Mouse (Mus musculus): ENCODE measurements at regions not wholly inside any gene's neighbourhood (a gene's known extent, or its start where the extent isn't known, plus 50 kb on each side); places are given as distances from the start of the nearest gene placed in this dataset.
A peak's percentile ranks its signal among the peaks of the same experiment; 100 is the strongest.

- no peak overlapping the region for H3K4me3 ChIP-seq
- 93% methylated on average over 12 of the region's 12 CpGs for WGBS
- DNase-seq (ENCODE audit: low spot score) = no peak
- no peaks in the 10 kb centered on the region for H3K36me3 ChIP-seq (replicated peaks)
- peaks cover 11% of the 10 kb centered on the region for H3K4me1 ChIP-seq
- H3K27me3 ChIP-seq (replicated peaks; ENCODE audit: low read depth, poor library complexity, severe bottlenecking) = no peaks in the 10 kb centered on the region
- H3K27ac ChIP-seq (replicated peaks) = no peak overlapping the region
- no peaks in the 10 kb centered on the region for H3K9me3 ChIP-seq
These were observed 105.0 kb upstream of the Six3 start for GRCm38 (mm10) chr17:85508386-85508785.

- Histone ChIP-seq H3K9me3 (no peaks in the 10 kb centered on the region), H3K27me3 (replicated peaks; ENCODE audit: low read depth, poor library complexity, severe bottlenecking) (peaks cover 7% of the 10 kb centered on the region), H3K36me3 (replicated peaks) (no peaks in the 10 kb centered on the region), H3K4me1 (no peaks in the 10 kb centered on the region), H3K4me3 (no peak overlapping the region), H3K27ac (replicated peaks) (no peak overlapping the region)
- 92% methylated on average over 4 of the region's 4 CpGs for WGBS
- no peak for DNase-seq (ENCODE audit: low spot score)
These were observed 100.4 kb upstream of the Six3 start for GRCm38 (mm10) chr17:85512971-85513370.

GRCm38 (mm10) chr17:85513936-85514335, 99.5 kb upstream of the Six3 start:
- Histone ChIP-seq H3K4me1 (no peaks in the 10 kb centered on the region), H3K9me3 (no peaks in the 10 kb centered on the region), H3K4me3 (no peak overlapping the region), H3K27me3 (replicated peaks; ENCODE audit: low read depth, poor library complexity, severe bottlenecking) (peaks cover 7% of the 10 kb centered on the region), H3K36me3 (replicated peaks) (no peaks in the 10 kb centered on the region), H3K27ac (replicated peaks) (no peak overlapping the region)
- WGBS = 89% methylated on average over 4 of the region's 4 CpGs
- DNase-seq (ENCODE audit: low spot score) = no peak

GRCm38 (mm10) chr17:85514396-85514795, 99.0 kb upstream of the Six3 start:
- 79% methylated on average over 7 of the region's 7 CpGs for WGBS
- Histone ChIP-seq H3K9me3 (no peaks in the 10 kb centered on the region), H3K27me3 (replicated peaks; ENCODE audit: low read depth, poor library complexity, severe bottlenecking) (peaks cover 7% of the 10 kb centered on the region), H3K4me3 (no peak overlapping the region), H3K36me3 (replicated peaks) (no peaks in the 10 kb centered on the region), H3K27ac (replicated peaks) (no peak overlapping the region), H3K4me1 (no peaks in the 10 kb centered on the region)
- no peak for DNase-seq (ENCODE audit: low spot score)

GRCm38 (mm10) chr17:85517301-85517700, 96.1 kb upstream of the Six3 start:
- 77% methylated on average over 3 of the region's 3 CpGs for WGBS
- peak; percentile 5 for DNase-seq (ENCODE audit: low spot score)
- H3K9me3 ChIP-seq = no peaks in the 10 kb centered on the region
- no peaks in the 10 kb centered on the region for H3K4me1 ChIP-seq
- no peak overlapping the region for H3K27ac ChIP-seq (replicated peaks)
- no peak overlapping the region for H3K4me3 ChIP-seq
- H3K27me3 ChIP-seq (replicated peaks; ENCODE audit: low read depth, poor library complexity, severe bottlenecking) = peaks cover 17% of the 10 kb centered on the region
- H3K36me3 ChIP-seq (replicated peaks) = no peaks in the 10 kb centered on the region

- Histone ChIP-seq H3K27ac (replicated peaks) (no peak overlapping the region), H3K4me1 (no peaks in the 10 kb centered on the region), H3K36me3 (replicated peaks) (no peaks in the 10 kb centered on the region), H3K4me3 (no peak overlapping the region), H3K27me3 (replicated peaks; ENCODE audit: low read depth, poor library complexity, severe bottlenecking) (peaks cover 19% of the 10 kb centered on the region), H3K9me3 (no peaks in the 10 kb centered on the region)
- peak; percentile 4 for DNase-seq (ENCODE audit: low spot score)
- 87% methylated on average over 6 of the region's 6 CpGs for WGBS
These were observed 94.9 kb upstream of the Six3 start for GRCm38 (mm10) chr17:85518513-85518912.

- Histone ChIP-seq H3K9me3 (no peaks in the 10 kb centered on the region), H3K4me1 (peaks cover 27% of the 10 kb centered on the region), H3K27me3 (replicated peaks; ENCODE audit: low read depth, poor library complexity, severe bottlenecking) (peaks cover 11% of the 10 kb centered on the region; the same call in 1 of the 2 replicates), H3K27ac (replicated peaks) (no peak overlapping the region), H3K4me3 (no peak overlapping the region), H3K36me3 (replicated peaks) (no peaks in the 10 kb centered on the region)
- 61% methylated on average over 7 of the region's 7 CpGs for WGBS
- no peak for DNase-seq (ENCODE audit: low spot score)
These were observed 86.1 kb upstream of the Six3 start for GRCm38 (mm10) chr17:85527327-85527698.

- Histone ChIP-seq H3K4me3 (no peak overlapping the region), H3K9me3 (no peaks in the 10 kb centered on the region), H3K27ac (replicated peaks) (no peak overlapping the region), H3K36me3 (replicated peaks) (no peaks in the 10 kb centered on the region), H3K27me3 (replicated peaks; ENCODE audit: low read depth, poor library complexity, severe bottlenecking) (peaks cover 11% of the 10 kb centered on the region; the same call in 1 of the 2 replicates), H3K4me1 (peaks cover 27% of the 10 kb centered on the region)
- DNase-seq (ENCODE audit: low spot score) = no peak
- 73% methylated on average over 20 of the region's 20 CpGs for WGBS
These were observed 85.1 kb upstream of the Six3 start for GRCm38 (mm10) chr17:85528105-85529004.

GRCm38 (mm10) chr17:85536311-85536710, 77.1 kb upstream of the Six3 start:
- H3K4me1 ChIP-seq = no peaks in the 10 kb centered on the region
- H3K4me3 ChIP-seq = no peak overlapping the region
- 0 out of 2 replicates have a peak, but pooled peaks cover 3% of the 10 kb centered on the region for H3K9me3 ChIP-seq
- H3K27ac ChIP-seq (replicated peaks) = no peak overlapping the region
- WGBS = 89% methylated on average over 3 of the region's 3 CpGs
- H3K36me3 ChIP-seq (replicated peaks) = no peaks in the 10 kb centered on the region
- peaks cover 6% of the 10 kb centered on the region; the same call in 1 of the 2 replicates for H3K27me3 ChIP-seq (replicated peaks; ENCODE audit: low read depth, poor library complexity, severe bottlenecking)
- no peak for DNase-seq (ENCODE audit: low spot score)

- DNase-seq (ENCODE audit: low spot score) = peak; percentile 6
- Histone ChIP-seq H3K36me3 (replicated peaks) (no peaks in the 10 kb centered on the region), H3K27ac (replicated peaks) (no peak overlapping the region), H3K4me3 (no peak overlapping the region), H3K27me3 (replicated peaks; ENCODE audit: low read depth, poor library complexity, severe bottlenecking) (no peaks in the 10 kb centered on the region), H3K9me3 (0 out of 2 replicates have a peak, but pooled peaks cover 3% of the 10 kb centered on the region), H3K4me1 (no peaks in the 10 kb centered on the region)
- 91% methylated on average over 2 of the region's 2 CpGs for WGBS
These were observed 72.1 kb upstream of the Six3 start for GRCm38 (mm10) chr17:85541258-85541777.

GRCm38 (mm10) chr17:85548061-85548460, 65.3 kb upstream of the Six3 start:
- H3K36me3 ChIP-seq (replicated peaks) = no peaks in the 10 kb centered on the region
- peak; percentile 3 for DNase-seq (ENCODE audit: low spot score)
- H3K4me1 ChIP-seq = 0 out of 2 replicates have a peak, but pooled peaks cover 4% of the 10 kb centered on the region
- peaks cover 17% of the 10 kb centered on the region for H3K27me3 ChIP-seq (replicated peaks; ENCODE audit: low read depth, poor library complexity, severe bottlenecking)
- H3K4me3 ChIP-seq = no peak overlapping the region
- WGBS = 87% methylated on average over 5 of the region's 5 CpGs
- no peak overlapping the region for H3K27ac ChIP-seq (replicated peaks)
- H3K9me3 ChIP-seq = no peaks in the 10 kb centered on the region

- 84% methylated on average over 6 of the region's 6 CpGs for WGBS
- Histone ChIP-seq H3K4me3 (no peak overlapping the region), H3K9me3 (peaks cover 10% of the 10 kb centered on the region; the same call in 1 of the 2 replicates), H3K27ac (replicated peaks) (no peak overlapping the region), H3K27me3 (replicated peaks; ENCODE audit: low read depth, poor library complexity, severe bottlenecking) (no peaks in the 10 kb centered on the region), H3K36me3 (replicated peaks) (no peaks in the 10 kb centered on the region), H3K4me1 (0 out of 2 replicates have a peak, but pooled peaks cover 3% of the 10 kb centered on the region)
- peak; percentile 4 for DNase-seq (ENCODE audit: low spot score)
These were observed 52.4 kb upstream of the Six3 start for GRCm38 (mm10) chr17:85561006-85561405.

Data from embryonic facial prominence, embryonic 10.5 days (tissue).